Mouse (Mus musculus) cerebellum, postnatal 4 days (tissue): Measurements from ENCODE around the gene Daxx.
"Not testable (repeated sequence)": the region's sequence is repeated elsewhere in the genome, so short reads cannot be mapped to it uniquely, and the experiment has no call there.

Source experiments
- DNase-seq, 2 experiments: peaks; one replicate each; pipeline ENCODE4 v3.0.0; 2022; ENCODE audit warnings: low spot score in 2 of 2, mixed read lengths in 1 of 2

Daxx gene

DNA sequence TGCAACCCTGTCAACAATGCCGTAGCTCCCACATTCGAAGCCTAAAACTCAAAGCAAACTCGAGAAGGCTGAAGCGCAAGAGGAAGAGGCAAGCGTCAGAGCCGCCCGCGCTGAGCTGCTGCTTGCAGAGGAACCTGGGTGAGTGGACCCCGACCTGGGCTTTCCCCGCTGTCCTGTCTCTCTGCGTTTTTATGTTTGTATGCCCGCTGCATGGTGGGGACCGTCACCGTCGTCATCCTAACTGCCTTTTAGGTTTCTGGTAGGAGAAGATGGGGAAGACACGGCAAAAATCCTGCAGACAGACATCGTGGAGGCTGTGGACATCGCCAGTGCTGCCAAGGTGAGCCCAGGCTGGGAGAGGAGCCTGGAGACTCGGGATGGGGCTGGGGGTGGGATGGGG lies 32.2 kb downstream of the Daxx start:
- no peak for DNase-seq

DNA sequence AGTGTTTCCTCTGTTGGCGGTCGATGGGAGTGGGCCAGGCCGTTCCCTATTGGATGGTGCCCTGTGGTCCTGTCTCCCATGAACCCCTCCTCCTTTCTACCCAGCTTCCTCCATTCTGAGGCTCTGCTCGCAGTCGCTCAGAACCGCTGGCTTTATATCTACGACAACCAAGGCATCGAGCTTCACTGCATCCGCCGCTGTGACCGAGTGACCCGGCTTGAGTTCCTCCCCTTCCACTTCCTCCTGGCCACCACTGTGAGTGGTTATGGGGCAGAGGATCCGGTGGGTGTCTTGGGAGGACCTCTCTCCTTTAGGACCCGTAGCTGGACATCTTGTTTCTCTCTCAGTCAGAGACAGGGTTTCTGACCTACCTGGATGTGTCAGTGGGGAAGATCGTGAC lies 34.2 kb downstream of the Daxx start:
- DNase-seq = no peak

GRCm38 (mm10) chr17:33947430-33948089 lies 38.3 kb downstream of the Daxx start:
- DNase-seq = no peak

GRCm38 (mm10) chr17:33948090-33948904 lies 39.1 kb downstream of the Daxx start:
- DNase-seq = no peak

GRCm38 (mm10) chr17:33948905-33949537 lies 39.8 kb downstream of the Daxx start:
- no peak for DNase-seq

DNA sequence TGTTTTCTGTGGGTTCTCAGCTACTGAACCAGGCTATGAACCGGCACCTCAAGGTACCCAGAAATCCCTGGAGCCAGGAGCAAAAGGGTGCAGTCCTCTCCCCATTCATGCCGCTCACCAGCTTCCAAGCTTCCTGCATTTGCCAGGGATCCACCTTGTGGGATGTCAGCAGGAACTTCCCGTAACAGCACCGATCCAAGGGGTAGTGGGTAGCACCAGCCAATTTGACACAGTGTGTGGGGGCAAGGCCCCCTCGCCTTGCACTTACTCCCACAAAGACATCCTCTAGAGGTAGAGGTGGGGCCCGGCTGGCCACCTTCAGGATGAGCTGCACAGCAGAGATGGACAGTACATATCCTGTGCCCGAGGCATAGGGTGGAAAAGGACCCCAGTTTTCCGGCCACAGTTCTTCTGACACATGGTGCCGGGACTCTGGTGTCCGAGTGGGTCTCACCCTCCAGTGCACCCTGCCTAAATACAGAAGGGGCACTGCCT lies 41.0 kb downstream of the Daxx start:
- no peak for DNase-seq

DNA sequence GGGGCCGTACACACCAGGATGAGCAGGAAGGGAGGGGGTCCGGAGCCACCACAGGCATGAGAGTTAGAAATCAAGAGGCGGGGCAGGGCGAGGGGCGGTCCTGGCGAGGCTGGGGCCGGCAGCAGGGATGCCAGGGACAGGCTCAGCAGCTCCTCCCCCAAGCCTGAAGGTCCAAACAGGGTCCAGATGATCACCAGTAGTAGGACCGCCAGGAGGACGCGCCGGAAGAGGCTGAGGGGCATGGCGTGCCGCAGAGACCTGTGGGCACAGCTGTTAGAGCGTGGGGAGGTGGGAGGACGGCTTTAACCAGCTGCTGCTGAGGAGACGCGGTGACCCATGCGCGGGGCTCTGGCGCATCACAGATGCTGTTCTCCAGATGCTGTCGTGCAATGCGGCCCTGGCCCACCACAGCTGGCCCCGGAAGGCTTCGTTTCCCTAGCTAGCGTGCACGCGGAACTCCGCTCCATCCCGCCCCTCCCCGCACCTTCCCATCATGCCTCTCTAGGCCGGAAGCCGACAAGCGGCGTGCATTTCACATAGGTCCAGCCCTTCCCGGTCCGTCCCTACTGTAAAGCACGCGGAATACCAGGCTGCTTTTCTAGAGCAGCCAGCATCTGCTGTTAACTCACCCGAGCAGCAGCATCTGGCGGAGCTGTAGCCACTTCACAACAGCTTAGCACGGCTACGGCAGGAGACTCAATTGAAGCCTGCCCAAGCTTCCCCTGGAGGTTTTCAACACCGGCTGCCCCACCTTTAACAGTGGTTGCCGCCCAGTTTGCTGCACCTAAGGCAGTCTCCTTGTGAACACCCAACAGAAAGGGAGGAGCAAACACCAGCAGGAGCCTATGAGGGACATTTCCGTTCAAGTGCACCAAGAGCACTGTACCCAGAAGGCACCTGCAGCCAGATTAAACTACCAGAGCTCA lies 42.1 kb downstream of the Daxx start, which contains the start of gene B3galt4:
B3galt4 (minus strand) TSS at position 468 of the 926 bp plus-strand sequence.
- peak in 1 of 2 experiments; percentile 73 for DNase-seq

DNA sequence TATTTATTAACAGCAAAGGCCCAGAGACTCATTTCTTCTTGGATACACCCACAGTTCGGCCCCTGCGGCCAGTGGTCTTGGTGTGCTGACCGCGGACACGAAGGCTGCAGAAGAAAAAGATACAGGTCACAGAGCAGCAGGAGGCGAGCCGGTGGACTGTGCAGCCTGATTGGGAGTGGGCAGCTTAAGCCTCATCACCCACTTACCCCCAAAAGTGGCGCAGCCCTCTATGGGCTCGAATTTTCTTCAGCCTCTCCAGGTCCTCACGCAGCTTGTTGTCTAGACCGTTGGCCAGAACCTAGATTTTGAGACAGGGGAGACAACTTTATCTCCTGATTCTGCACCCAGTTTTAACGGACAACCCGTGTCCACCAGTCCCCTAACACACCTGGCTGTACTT lies 42.8 kb downstream of the Daxx start:
- not testable (repeated sequence) for DNase-seq

DNA sequence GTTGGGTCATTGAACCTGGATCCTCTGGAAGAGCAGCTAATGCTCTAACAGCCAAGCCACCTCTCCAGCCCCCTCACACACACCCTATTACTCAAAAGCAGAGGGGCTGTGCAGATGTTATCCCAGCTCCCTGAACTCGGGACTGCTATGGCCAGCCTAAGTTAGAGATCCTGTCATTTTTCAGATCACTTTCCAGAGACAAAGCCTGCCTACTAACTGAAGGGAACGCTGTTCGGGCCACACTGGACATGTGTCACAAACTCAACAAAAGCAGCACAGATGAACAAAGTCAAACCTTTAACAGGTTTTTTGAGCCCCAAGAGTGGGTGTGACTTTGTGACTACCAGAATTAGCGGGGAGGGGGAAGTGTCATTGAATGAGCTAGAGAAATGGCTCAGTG lies 43.7 kb downstream of the Daxx start:
- DNase-seq = no peak

- DNase-seq = no peak
Observed at GRCm38 (mm10) chr17:33953310-33953709, 44.1 kb downstream of the Daxx start.

DNA sequence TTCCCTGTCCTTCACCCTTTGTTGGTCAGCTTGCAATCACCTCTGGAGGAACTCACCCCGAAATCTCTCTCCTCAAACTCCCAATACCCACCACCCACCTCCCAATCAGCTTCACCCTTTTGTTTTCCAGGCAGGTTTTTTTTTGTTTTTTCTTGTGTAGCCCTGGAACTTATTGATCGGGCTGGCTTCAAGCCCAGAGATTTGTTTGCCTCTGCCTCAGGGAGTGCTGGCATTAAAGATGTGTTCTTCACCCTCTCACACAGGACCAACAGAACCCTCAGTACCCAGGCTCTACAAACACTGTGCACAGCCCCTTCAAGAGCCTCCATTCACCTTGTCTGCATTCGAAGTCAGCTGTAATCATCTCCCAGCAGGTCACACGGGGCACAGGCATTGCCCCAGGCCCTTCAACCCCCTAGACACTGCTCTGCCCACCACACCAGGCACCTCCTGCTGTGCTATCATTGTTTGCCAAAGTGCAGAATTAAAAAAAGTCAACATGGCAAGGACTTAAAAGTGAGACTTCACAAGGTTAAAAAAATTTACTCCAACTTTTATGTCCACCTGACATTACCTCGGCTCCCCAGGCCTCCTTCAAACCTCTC lies 44.8 kb downstream of the Daxx start:
- DNase-seq = no peak

DNA sequence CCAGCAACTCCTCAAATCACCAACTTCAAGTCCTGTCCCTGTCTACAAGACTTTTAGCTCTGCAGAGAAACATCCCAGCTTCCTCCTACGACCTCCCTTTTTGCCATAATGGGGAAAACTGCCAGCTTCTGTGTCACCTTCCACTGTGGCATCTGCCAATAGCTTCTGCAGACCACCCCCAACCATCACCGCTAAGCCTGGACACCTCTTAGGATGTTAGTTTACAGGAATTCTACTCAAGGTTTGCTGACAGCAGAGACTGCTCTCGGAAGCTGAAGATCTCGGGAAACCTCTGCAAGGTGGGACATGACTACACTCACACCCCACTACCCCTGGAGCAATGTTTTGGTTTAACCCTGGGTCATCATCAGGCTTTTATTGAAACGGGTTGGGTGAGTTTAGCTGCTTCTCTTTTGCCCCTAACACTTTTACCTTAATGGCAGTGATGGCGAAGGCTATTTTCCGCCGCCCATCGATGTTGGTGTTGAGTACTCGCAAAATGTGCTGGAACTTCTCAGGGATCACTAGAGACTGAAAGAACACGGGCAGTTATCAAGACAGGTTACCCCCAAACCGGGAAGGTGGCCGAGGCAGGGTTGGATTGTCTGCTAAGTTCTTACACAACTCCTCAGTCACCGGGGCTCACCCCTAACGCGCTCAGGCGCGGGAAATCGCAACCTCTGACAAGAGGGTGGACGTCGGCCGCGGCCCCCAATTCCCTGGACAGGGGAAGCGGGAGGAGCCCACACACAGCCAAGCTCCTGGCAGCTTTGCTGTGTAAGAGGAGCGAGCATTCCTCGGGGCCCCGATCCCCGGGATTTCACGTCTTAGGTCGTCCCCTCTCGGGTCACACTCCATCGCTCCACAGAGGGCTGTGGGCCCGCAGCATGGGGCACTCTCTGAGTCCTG lies 45.7 kb downstream of the Daxx start:
- DNase-seq = no peak

- DNase-seq = peak; percentile 87 to 96
Observed at GRCm38 (mm10) chr17:33955555-33956214, 46.5 kb downstream of the Daxx start, which contains the start of the genes Vps52 and Rps18. TSS of gene Vps52 (plus strand) at chr17:33955812. TSS of gene Rps18 (minus strand) at chr17:33956001.

- DNase-seq = no peak
Observed at GRCm38 (mm10) chr17:33956336-33956735, 47.1 kb downstream of the Daxx start.

DNA sequence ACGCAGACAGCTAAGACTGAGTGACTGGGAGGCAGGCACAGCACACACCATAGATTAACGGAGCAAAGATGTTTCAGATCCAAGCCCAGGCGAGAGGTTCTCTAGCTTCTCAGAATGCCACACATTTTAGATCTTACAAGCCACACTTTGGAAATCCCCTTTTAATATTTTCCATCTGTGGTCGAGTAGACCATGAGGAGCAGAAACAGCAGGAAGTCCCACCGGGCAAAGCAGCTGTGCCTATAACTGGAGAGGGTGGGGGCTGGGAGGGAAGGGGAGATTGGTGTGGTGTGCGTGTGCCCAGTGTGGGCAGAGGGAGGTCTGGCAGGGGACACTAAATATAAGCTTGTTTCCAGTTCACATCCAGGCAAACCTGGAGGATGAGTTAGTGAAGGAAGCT lies 48.3 kb downstream of the Daxx start:
- DNase-seq = no peak

DNA sequence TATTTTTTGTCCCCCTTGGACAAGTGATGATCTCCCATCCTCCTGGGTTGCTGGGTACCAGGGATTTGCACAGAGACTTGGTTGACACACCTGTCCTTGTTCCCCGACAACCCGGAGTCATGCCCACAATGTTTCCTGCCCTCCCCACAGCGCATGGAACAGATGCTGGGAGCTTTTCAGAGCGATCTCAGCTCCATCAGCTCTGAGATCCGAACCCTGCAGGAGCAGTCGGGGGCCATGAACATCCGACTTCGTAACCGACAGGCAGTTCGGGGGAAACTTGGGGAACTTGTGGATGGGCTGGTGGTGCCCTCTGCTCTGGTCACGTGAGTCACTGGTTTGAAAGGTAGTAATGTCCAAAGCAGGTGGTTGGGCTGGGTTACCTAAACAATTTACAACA lies 49.2 kb downstream of the Daxx start:
- DNase-seq = no peak

DNA sequence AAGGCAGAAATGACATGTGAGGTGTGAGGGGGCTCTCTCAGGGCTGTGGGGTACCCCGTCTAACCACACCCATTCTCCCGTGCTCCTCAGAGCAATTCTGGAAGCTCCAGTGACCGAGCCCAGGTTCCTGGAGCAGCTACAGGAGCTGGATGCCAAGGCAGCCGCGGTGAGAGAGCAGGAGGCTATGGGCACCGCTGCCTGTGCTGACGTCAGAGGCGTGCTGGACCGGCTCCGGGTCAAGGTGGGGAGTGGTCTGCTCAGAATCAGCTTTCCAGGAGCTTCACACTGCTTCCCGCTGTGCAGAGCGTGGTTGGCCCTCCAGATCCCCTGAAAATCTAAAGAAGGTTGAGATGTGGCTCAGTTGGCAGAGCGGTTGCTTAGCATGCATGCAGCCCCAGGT lies 49.9 kb downstream of the Daxx start:
- no peak for DNase-seq

GRCm38 (mm10) chr17:33959948-33960347 lies 50.7 kb downstream of the Daxx start:
- no peak for DNase-seq

DNA sequence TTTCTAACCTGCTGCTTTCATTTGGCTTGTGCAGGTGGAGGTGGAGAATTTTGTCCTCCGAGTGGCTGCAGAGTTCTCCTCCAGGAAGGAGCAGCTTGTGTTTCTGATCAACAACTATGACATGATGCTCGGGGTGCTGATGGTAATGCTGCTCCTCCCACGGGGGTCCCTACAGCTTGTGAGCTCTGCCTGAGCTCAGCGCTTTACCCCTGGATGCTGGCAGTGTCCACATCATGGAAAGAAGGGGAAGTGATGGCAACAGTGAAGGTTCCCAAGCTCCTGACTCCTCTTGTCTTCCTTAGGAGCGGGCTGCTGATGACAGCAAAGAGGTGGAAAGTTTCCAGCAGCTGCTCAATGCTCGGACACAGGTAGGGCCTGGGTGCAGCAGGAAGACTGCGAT lies 53.7 kb downstream of the Daxx start:
- DNase-seq = no peak
